Mouse (Mus musculus) left cerebral cortex, postnatal 25 days (tissue): ENCODE measurements around the gene Trip10. TPM values are rescaled to one million over a fixed set of nuclear protein-coding genes. Genes with fewer than 3 reads are reported as not detected.
"Not testable (repeated sequence)": the region's sequence is repeated elsewhere in the genome, so short reads cannot be mapped to it uniquely, and the experiment has no call there.

ENCODE experiments used
- DNase-seq, 2 experiments: peaks; one replicate each; pipeline ENCODE4 v3.0.0; 2022; ENCODE audit warnings: low spot score in 2 of 2, mixed read lengths in 1 of 2
- intact Hi-C: fragments of 180-260 bp; cut with DNase I; formaldehyde crosslinking; loops from one replicate; pipeline ENCODE4 v1.15.1; 2025
- total RNA-seq, 2 experiments: library from RNA; stranded (reverse); gene quantifications; 2 replicates each; pipeline ENCODE4 v1.2.3; 2021

The Trip10 gene
- total RNA-seq, 2 experiments from 2014 or later: 6.5 to 7.3 TPM

DNA sequence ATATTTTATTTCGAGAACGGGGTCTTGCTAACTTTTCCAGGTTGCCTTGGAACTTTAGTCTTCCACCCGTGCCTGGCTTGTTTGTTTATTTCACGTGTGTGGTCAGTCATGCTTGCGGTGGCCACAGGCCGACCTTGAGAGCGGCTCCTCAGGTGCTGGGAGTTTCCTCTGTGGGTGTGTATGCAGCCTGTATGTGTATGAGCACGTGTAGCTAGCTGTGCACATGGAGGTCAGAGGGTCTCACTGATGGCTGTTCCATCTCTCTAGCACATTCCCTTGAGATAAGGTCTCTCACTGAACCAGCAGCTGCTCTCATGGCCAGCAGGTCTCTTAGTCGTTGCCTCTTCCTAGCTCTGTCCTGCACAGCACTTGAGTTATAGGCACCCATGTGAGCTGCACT, 11.1 kb downstream of the Trip10 start:
- no peak for DNase-seq
- intact Hi-C loops: no loop called here

DNA sequence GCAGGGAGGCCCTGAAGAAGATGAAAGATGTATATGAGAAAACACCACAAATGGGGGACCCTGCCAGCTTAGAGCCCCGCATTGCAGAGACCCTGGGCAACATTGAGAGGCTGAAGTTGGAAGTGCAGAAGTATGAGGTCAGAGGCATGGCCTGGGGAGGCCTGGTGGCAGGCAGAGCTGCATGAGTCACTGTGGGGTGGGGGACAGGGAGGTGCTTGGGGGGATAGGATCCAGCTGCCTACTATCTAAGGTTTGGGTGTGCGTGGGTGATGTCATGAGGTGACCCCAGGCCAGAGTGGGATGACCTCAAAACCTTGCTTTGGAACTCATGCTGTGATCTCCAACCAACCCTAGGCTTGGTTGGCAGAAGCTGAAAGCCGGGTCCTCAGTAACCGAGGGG, 12.0 kb downstream of the Trip10 start:
- intact Hi-C loops: no loop called here
- no peak for DNase-seq

DNA sequence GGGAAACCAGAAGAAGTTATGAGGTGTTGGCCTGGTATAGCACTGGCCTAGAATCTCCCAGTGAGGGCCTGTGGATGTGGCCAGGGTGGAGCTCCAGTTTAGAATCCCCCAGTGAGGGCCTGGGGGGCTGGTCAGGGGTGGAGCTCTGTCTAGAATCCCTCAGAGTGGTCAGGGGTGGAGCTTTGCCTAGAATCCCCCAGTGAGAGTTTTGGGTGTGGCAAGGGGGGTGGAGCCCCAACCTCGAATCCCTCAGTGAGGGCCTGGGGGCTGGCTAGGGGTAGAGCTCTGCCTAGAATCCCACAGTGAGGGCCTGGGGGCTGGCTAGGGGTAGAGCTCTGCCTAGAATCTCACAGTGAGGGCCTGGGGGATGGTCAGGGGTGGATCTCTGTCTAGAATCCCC, 12.5 kb downstream of the Trip10 start:
- no peak for DNase-seq
- intact Hi-C loops: no loop called here

DNA sequence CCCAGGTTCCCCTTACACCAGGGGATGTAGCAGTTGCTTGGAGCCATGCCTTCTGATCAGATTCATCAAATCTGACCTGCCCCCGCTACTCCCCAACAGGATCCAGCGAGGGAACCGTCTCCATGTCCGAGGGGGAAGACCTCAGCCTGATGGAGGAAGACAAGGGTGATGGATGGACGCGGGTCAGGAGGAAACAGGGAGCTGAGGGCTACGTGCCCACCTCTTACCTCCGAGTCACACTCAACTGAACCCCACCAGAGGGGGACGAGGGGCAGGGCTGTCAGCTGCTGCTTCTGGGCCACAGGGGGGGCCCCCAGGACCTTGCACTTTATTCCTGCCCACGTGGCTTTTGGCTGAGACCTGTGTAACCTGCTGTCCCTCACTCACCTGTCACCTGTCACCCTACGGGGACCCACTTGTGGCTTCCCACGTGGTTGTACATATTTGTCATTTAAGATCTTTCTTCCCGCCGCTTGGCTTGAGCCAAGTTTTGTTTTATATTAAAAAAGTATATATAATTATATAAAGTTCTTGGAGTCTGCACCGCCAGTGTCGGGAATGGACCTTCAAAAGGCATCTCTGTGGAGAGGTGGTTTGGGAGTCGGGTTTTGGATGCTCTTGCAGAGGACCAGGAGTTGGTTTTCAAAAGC, 13.8 kb downstream of the Trip10 start:
- intact Hi-C loops: no loop called here
- DNase-seq: no peak

DNA sequence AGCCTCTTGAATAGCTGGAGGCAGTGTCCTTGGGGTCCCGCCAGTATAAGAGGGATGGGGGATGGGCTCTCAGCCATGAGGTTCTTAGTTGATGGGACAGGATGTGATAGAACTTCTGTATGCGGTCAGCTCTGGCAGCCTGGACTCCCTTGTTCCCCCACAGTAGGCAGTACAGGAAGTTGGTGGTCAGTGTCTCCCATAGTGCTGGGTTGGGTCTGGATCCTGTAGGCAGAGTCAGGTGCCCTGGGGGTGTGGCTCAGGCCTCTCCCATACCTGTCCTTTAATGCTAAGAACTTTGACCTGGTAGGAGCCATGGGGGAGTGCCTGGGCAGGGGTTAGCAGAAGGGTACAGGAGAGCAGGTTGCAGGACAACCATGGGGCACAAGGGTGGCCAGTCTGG, 14.9 kb downstream of the Trip10 start:
- no peak for DNase-seq
- intact Hi-C loops: no loop called here

DNA sequence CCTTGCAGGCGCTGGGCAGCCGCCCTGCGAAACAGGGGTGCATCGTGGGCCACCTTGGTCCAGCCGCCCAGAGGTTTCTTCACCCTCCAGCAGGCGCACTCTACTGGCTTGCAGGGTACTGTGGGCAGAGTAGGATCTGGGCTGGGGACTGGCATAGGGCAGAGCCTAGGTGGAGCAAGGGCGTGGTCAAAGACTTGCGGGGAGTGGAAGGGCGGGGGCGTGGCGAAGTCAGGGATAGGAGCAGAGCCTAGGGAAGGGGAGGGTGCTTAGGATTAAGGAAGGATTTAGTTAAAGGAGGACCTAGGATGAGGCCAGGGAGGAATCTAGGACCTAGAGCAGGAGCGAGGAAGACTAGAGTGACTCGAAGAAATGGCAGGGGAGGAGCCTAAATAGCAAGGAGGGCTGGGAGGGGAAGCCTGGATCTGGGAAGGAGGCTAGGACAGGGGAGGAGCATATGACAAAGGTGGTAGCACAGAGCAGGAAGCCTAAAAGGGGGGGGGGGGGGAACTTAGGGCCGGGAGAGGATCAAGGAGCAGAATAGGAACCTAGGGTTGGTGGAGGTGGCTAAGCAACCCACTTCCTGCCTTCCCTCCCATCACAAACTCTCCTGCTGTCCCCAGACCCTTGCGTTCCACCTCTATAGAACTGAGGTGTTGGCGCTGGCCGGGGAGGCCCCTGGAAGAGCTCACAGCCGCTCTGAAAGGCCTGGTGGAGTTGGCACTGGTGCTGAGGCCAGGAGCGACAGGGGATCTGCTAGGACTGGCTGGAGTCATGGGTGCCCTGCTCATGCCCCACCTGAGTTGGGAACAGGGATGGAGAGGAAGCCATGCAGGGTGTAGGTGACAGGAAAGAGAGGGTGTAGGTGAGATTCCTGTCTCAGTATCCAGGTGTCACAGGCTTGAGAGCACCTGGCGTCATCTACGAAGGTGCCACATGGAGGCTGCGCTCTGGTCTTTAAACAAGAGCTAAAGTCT, 16.0 kb downstream of the Trip10 start:
- intact Hi-C loops: no loop called here
- DNase-seq: peak in 1 of 2 experiments; percentile 26

DNA sequence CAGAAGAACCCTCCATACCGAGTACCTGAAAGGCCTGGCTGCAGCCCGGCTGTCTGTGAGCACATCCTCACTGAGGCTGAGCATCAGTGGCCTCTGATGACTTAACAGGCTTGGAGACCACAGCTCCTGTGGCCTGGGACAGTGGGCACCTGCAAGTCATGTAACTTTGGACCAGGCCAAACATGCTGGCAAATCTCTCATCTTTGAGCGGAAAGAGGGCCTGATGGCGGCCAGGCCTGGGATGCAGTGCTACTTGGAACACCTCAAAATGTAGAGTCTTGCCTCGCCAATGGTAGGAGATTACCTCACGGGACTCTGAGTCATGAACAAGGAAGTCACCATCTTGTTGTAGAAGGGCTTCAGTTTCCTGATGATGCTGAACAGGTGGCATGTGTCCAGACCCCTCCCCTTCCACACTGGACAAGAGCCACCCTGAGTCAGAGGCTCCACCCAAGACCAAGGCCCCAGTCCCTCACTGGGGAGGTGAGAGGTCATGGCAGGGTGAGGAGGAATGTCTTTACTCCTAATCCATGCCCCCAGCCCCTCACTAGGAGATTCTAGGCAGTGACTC, 18.4 kb downstream of the Trip10 start:
- DNase-seq: no peak
- intact Hi-C loops: no loop called here

DNA sequence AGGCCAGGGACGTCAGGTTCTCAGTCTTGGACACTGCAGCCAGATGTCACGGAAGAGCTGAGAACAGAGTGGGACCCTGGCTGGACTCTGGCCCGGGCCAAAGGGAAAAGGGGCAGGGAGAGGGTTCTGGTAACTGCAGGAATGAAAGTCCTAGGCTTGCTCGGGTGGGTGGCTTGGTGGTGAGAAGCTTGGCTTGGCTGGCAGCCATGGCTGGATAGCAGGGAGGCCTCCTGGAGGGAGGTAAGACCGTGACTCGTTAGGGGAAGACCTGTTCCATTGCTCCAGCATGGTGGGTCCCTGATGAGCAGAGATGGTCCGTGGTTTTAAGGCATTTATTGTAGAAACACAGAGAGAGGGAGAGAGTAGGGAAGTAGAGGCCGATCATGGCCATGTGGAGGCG, 22.0 kb downstream of the Trip10 start:
- DNase-seq: no peak
- intact Hi-C loops: no loop called here

DNA sequence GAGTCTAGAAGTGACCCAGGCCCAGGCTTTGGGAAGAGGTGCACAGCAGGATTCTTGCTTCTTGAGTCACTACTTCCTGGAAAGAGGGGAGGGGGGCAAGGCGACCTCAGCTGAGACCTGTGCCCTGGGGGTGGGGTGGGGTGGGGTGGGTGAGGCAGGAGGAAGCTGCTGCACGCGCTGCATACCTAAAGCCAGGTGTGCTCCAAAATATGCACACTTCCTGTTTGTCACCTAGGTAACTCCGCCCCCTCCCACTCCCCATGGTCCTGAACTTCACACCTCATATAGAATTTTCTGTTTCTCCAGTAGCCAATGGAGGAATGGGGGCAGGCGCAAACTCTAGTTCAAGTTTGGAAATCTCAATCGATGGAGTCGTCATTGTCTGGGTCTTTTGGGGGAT, 24.6 kb downstream of the Trip10 start:
- no peak for DNase-seq
- intact Hi-C loops: no loop called here

DNA sequence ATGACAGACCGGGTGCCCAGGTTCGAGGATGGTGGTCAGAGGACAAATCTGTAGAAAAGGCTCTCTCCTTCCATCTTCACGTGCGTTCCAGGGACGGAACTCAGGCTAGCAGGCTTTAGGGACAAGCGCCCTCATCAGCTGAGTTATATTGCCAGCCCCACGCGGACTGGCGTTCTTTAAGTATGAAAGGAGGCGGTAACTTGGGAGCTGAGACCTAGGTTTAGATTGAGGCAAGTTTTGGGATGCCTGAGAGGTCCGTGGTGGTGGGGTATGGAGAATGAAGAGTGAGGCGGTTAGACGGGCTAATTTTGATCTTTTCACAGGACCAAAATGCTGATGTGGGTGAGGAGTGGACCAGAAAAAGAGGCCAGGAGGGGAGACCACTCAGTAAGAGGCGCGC, 25.4 kb downstream of the Trip10 start:
- intact Hi-C loops: loop anchor here (5.0 kb wide), 1 partner anchor 58 kb away; no protein-coding TSS in a partner anchor

DNA sequence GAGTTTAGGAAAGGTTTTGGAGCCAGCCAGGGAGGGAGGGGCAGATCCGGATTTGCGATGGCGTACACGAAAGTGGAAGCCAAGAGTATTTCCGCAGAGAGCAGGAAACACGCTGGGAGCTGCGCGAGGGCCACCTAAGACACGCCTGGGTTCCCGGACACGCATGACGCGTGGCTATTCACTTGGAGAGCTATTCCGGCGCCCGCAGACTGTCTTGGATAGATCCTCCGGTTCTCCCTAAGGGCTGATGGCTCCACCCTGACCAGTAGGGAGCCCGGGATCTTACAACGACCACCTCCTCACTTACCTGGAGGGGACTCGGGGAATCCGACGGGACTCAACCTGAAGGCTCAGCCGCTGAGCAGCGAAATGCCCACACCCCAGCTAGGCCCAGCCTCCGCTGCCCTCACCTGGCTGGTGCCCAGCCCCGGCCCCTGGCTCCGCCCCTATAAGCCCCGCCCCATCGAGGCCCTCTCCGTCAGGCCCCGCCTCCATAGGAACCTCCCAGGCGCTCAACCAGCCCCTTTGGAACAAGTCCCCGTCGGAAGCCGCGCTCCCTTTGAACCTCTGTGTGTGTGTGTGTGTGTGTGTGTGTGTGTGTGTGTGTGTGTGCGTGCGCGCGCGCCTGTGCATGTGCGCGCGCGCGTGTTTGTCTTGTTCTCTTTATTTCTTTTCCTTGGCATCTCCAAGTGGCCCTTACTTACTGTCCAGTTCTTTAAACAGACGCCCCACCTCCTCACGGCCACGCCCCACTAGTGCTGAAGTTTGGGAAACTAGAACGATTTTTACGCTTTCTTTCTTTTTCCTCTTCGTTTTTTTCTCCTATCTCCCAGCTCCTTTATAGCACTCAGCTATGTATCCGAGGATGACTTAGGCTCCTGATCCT, 26.1 kb downstream of the Trip10 start:
- peak; percentile 52 to 63 for DNase-seq
- intact Hi-C loops: loop anchor here (5.0 kb wide), 1 partner anchor 57 kb away; no protein-coding TSS in a partner anchor

More for the DNA sequence above, 25.4 kb downstream of the Trip10 start:
- DNase-seq: no peak

DNA sequence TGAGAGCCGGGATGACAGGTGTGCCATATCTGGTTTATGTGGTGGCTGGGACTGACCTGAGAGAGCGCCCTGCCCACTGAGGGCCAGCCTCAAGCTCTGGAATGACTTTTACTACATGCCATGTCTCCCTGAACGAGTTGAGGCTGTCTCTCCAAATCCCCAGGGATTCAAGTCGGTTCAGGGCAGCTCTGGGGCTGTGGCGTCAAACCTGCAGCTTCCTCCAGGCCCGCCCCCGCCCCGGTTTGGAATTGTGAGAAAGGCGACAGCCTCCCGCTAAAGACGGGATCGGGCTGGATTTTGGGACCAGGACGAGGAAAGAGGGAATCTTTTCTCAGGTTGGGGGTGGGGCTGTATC, 26.7 kb downstream of the Trip10 start:
- intact Hi-C loops: loop anchor here (5.0 kb wide), 1 partner anchor 56 kb away; no protein-coding TSS in a partner anchor
- no peak for DNase-seq

DNA sequence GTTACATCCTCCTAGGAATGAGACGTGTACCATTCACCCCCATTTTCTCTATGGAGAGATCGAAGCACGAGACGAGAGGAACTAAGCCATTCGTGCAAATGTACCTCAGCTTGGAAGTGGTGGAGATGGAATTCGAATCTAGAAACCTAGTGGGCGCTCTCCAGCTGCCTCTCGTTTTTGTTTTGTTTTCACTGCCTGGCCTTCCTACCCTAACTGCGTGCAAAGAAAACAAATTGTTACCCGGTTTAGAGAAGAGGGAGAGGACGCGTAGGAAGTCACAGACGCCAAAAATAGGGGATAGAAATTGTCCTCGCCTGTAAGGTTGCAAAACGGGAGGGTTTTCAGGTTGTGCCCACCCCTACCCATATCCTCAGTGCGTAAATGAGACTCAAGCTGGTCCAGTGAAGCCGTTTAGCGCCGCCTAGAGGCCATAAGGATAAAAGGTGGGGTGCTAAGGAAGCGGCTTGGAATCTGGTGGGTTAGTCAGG, 27.4 kb downstream of the Trip10 start:
- DNase-seq: peak; percentile 81 to 83
- intact Hi-C loops: loop anchor here (1.0 to 5.0 kb wide), 3 partner anchors 28 to 57 kb away; partner anchors contain the start of gene Gpr108

DNA sequence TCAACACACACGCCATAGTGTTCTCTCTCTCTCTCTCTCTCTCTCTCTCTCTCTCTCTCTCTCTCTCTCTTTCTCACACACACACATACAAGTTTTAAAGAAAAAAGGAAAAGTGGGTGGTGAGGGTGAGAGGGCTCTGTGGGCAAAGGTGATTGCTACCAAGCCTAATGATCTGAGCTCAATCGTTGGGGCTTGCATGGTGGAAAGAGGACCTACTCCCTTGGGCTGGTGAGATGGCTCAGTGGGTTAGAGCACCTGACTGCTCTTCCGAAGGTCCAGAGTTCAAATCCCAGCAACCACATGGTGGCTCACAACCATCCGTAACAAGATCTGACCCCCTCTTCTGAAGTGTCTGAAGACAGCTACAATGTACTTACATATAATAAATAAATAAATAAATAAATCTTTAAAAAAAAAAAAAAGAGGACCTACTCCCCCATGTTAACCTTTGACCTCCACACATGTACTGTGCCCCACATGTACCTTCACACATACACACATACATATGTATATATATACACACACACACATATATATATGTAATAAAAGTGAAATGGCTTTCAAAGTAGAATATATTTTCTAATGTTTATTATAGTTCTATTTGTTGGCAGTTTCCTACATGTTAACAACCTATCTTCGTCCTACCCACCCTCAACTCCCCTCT, 28.5 kb downstream of the Trip10 start:
- intact Hi-C loops: loop anchor here (1.0 to 5.0 kb wide), 3 partner anchors 29 to 58 kb away; partner anchors contain the start of gene Gpr108
- DNase-seq: not testable (repeated sequence)

DNA sequence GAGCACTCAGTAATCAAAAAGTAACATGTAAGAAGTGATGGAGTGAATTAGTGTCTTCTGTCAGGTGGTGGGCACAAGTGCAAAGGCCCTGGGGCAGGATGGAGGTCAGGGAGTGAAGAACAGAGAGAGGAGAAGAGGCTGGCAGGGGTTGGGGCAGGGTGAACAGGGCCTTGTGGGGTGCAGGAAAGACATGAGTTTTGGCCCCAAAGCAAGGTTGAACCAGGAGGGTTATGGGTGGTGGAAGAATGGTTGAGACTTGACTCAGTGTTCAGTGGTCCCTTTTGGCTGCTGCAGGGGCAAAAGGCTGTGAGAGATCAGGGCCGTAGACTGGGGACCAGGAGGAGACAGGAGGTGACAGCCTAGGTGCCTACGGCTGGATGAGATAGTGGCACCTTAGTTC, 29.3 kb downstream of the Trip10 start:
- intact Hi-C loops: loop anchor here (5.0 kb wide), 1 partner anchor 54 kb away; no protein-coding TSS in a partner anchor
- DNase-seq: no peak

DNA sequence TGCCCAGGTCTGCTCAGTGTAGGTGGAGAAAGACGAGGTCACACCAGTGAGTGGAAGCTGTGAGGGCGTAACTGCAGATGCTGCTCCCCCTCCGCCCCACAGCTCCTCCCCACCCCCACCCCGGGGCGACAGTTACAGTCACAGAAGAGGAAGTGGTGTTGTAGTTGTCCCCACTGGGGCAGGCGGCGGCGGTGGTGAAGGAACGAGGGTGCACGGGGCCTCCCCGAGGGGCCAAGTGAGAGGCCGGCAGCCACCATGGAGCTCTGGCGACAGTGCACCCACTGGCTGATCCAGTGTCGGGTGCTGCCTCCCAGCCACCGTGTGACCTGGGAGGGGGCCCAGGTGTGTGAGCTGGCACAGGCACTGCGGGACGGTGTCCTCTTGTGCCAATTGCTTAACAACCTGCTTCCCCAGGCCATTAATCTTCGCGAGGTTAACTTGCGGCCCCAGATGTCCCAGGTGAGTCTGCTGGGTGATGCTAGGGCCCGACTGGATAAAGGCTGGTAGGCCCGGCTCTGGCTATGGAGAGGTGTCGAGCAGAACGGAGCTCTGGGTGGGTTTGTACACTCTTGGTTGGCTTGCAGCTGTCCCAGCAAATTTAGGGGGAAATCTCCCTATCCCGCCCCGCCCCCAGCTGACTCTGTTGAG, 29.8 kb downstream of the Trip10 start, which contains the start of gene Vav1:
Gene Vav1 (plus strand): TSS at position 158 of the 648 bp plus-strand sequence.
- peak; percentile 13 to 16 for DNase-seq

DNA sequence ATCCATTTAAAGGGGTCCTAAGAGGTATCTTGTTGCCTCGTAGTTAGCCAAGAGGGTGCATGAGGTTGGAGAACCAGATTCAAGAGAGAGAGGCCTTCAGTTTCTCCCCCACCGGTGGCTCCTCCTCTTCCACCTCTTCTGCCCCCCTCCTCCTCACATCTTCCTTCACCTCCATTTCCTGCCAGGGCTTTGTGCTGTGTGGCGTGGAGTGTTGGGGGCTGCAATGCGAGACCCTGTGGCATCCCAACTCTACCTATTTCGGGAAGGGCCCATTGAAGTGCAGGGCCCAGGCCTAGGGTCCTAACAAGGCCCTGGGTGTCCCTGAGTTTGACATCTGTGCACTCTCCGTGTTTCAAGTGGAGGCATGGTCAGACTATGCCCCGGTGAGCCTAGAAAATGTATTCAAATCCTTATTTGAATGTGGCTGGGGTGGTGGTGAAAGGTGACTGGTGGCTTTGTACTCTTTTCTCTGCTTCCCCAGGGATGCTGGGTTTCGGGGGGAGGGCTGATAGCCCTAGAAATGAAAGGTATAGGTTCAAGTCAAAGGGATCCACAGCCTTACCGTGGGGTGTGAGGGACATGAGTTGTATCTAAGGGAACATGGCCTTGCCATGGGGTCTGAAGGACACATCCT, 30.5 kb downstream of the Trip10 start:
- intact Hi-C loops: loop anchor here (5.0 kb wide), 1 partner anchor 53 kb away; no protein-coding TSS in a partner anchor
- no peak for DNase-seq

More for the DNA sequence above, 29.8 kb downstream of the Trip10 start, which contains the start of gene Vav1:
- intact Hi-C loops: loop anchor here (5.0 kb wide), 1 partner anchor 53 kb away; no protein-coding TSS in a partner anchor
